Mouse (Mus musculus) G1E-ER4 (cell line): ENCODE data around the gene Fam126b. TPM values are rescaled to one million over a fixed set of nuclear protein-coding genes. Genes with fewer than 3 reads are reported as not detected.

Experiments
- GATA1 ChIP-seq: IDR thresholded peaks from one replicate; pipeline ENCODE4 v1.8.0; 2012; ENCODE audit warnings: low read length, inconsistent platforms
- polyA plus RNA-seq: library from polyadenylated mRNA; stranded (reverse); fragments of >175 nt; gene quantifications from 2 replicates; pipeline ENCODE4 v1.2.3, GENCODE M21; 2012

Gene Fam126b
- polyA plus RNA-seq: 7.8 and 8.6 TPM in 2 replicates

GRCm38 (mm10) chr1:58586171-58586997 is at the start of gene Fam126b, which contains the start of gene Ndufb3:
TSS of gene Fam126b (minus strand) at chr1:58586323.
TSS of gene Ndufb3 (plus strand) at chr1:58586384.
- no peak for TF ChIP-seq GATA1

- no peak for TF ChIP-seq GATA1
Measured at GRCm38 (mm10) chr1:58621996-58622748, 36.0 kb upstream of the Fam126b start.

GRCm38 (mm10) chr1:58621251-58621650 is 35.1 kb upstream of the Fam126b start:
- TF ChIP-seq GATA1: no peak

- TF ChIP-seq GATA1: no peak
Measured at GRCm38 (mm10) chr1:58618766-58619165, 32.6 kb upstream of the Fam126b start.

- TF ChIP-seq GATA1: peak; percentile 16
Measured at GRCm38 (mm10) chr1:58617978-58618668, 32.0 kb upstream of the Fam126b start.

GRCm38 (mm10) chr1:58617076-58617475 is 31.0 kb upstream of the Fam126b start:
- TF ChIP-seq GATA1: no peak

- TF ChIP-seq GATA1: no peak
Measured at GRCm38 (mm10) chr1:58616176-58616575, 30.1 kb upstream of the Fam126b start.

- no peak for TF ChIP-seq GATA1
Measured at GRCm38 (mm10) chr1:58615146-58615545, 29.0 kb upstream of the Fam126b start.

GRCm38 (mm10) chr1:58614424-58614823 is 28.3 kb upstream of the Fam126b start:
- no peak for TF ChIP-seq GATA1

- no peak for TF ChIP-seq GATA1
Measured at GRCm38 (mm10) chr1:58613786-58614185, 27.7 kb upstream of the Fam126b start.

- TF ChIP-seq GATA1: no peak
Measured at GRCm38 (mm10) chr1:58610611-58611010, 24.5 kb upstream of the Fam126b start.

- TF ChIP-seq GATA1: no peak
Measured at GRCm38 (mm10) chr1:58610166-58610565, 24.0 kb upstream of the Fam126b start.

- no peak for TF ChIP-seq GATA1
Measured at GRCm38 (mm10) chr1:58603738-58604137, 17.6 kb upstream of the Fam126b start.

GRCm38 (mm10) chr1:58602681-58603080 is 16.6 kb upstream of the Fam126b start:
- no peak for TF ChIP-seq GATA1

- TF ChIP-seq GATA1: no peak
Measured at GRCm38 (mm10) chr1:58587491-58587890, 1.4 kb upstream of the Fam126b start.

- no peak for TF ChIP-seq GATA1
Measured at GRCm38 (mm10) chr1:58585373-58586170, 551 bp downstream of the Fam126b start.
